In the genomic region with DNA sequence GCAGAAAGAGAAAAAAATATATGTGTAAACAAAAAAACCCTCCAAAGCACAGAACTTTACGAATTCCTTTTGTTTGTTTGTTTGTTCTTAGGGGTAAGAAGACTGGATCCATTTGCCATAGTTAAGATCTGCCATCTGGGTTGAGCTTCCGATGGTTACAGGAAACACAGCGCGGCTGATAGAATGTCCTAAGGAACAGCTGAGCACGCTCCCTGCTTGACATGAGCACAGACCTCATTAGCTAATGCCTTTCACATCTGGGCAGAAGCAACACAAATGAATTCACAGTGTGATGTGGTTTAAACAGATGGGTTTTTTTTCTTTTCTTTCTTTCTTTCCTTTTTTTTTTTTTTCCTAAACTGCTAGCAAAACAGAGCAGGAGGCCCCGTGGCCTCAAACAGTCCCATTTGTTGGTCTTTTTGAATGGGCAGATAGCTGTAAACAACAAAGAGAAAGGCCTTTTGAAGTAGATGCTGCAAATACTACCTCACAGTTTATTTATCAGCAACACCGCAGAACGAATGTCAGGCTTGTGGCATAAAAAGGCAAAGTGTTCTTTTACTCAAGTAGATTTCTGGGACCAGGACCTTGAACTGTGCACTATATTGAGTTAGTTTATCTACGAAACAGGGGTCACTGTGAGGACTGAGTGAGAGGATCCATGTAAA, we compare ENCODE assay signal across 11 mouse cellular contexts.
DNase-seq lines count a peak whose midpoint lies in the region; ATAC-seq and TF ChIP-seq lines count a peak whose summit lies in the region.
"Had no signal": no experiment of that assay in that cellular context is flagged by ENCODE, and none has a peak within 500 bp of the region (broad histone marks: within the 10 kb centered on the region; RNA-seq: fewer than 3 reads in every experiment).

No protein-coding gene starts in this region.

- no peaks in the 10 kb centered on the region for H3K9me3 ChIP-seq in heart, embryonic 12.5 days (replicated peaks)
- no peaks in the 10 kb centered on the region for H3K9me3 ChIP-seq in lung, embryonic 14.5 days (ENCODE audit: low read depth, low read length)
- H3K9me3 ChIP-seq: embryonic facial prominence, embryonic 13.5 days had no signal

- H3K4me2 ChIP-seq in heart, embryonic 12.5 days = no peak overlapping the region
- peak overlapping the region; percentile 2; the same call in 1 of the 2 replicates for H3K4me2 ChIP-seq in lung, embryonic 14.5 days
- H3K4me2 ChIP-seq: embryonic facial prominence, embryonic 13.5 days had no signal

- peak; percentile 96 for DNase-seq in heart, adult 11 months
- DNase-seq in lung, embryonic 14.5 days = peak; percentile 79
- DNase-seq in lung, postnatal 14 days = no peak
- peak; percentile 32 for DNase-seq in c-Kit-positive CD71-negative TER-119-negative erythroid progenitor cells, embryonic 14.5 days (ENCODE audit: low read depth)
- DNase-seq in frontal cortex, adult 2 months (ENCODE audit: extremely low spot score in 1 of 2, low spot score in 1 of 2) = no peak
- no peak for DNase-seq in cerebellum, adult 11-12 months
- DNase-seq: left cerebral cortex, postnatal 4 days had no signal

- 0 out of 2 replicates have a peak, but pooled peaks cover 6% of the 10 kb centered on the region for H3K4me1 ChIP-seq in heart, embryonic 12.5 days (replicated peaks)
- H3K4me1 ChIP-seq in lung, embryonic 14.5 days (ENCODE audit: insufficient read depth) = no peaks in the 10 kb centered on the region

- no peaks in the 10 kb centered on the region for H3K27me3 ChIP-seq in heart, embryonic 12.5 days (replicated peaks)
- H3K27me3 ChIP-seq in lung, embryonic 14.5 days (ENCODE audit: insufficient read depth, low read length) = no peaks in the 10 kb centered on the region
- H3K27me3 ChIP-seq: embryonic facial prominence, embryonic 13.5 days had no signal

- H3K9ac ChIP-seq in heart, embryonic 12.5 days = no peak overlapping the region
- H3K9ac ChIP-seq in lung, embryonic 14.5 days = no peak overlapping the region
- H3K9ac ChIP-seq: embryonic facial prominence, embryonic 13.5 days had no signal

- WGBS in heart, embryonic 12.5 days = 44% methylated on average over 9 of the region's 9 CpGs
- WGBS in lung, embryonic 14.5 days = 24% methylated on average over 9 of the region's 9 CpGs

- TF ChIP-seq CTCF in lung, embryonic 14.5 days (IDR thresholded peaks at IDR 0.05; ENCODE audit: low read depth) = no peak

- H3K4me3 ChIP-seq in heart, embryonic 12.5 days = no peak overlapping the region
- no peak overlapping the region for H3K4me3 ChIP-seq in lung, embryonic 14.5 days (ENCODE audit: low read depth, low read length)
- H3K4me3 ChIP-seq: embryonic facial prominence, embryonic 13.5 days; myocyte had no signal

- no peak overlapping the region for H3K27ac ChIP-seq in heart, embryonic 12.5 days (ENCODE audit: poor library complexity, severe bottlenecking)
- H3K27ac ChIP-seq in lung, embryonic 14.5 days (ENCODE audit: low read depth) = no peak overlapping the region
- H3K27ac ChIP-seq: embryonic facial prominence, embryonic 13.5 days had no signal

- H3K36me3 ChIP-seq in heart, embryonic 12.5 days = no peaks in the 10 kb centered on the region
- no peaks in the 10 kb centered on the region for H3K36me3 ChIP-seq in lung, embryonic 14.5 days (ENCODE audit: insufficient read depth)
- H3K36me3 ChIP-seq: embryonic facial prominence, embryonic 13.5 days had no signal

- no peak for ATAC-seq in heart, embryonic 12.5 days (ENCODE audit: insufficient number of reproducible peaks, low FRiP score)
- ATAC-seq in lung, embryonic 14.5 days (ENCODE audit: insufficient read depth) = peak; percentile 83; the same call in 1 of the 2 replicates
- ATAC-seq in megakaryocyte progenitor cell, adult 5-6 weeks (replicated peaks; ENCODE audit: poor library complexity) = peak; percentile 50

Comparison
In these comparisons a context has a peak if more than half of its experiments do, and no peak if none do; other contexts are left out.
1. DNase-seq: peak in heart, adult 11 months (single experiment), lung, embryonic 14.5 days (single experiment) and c-Kit-positive CD71-negative TER-119-negative erythroid progenitor cells, embryonic 14.5 days (single experiment); none in lung, postnatal 14 days (single experiment), frontal cortex, adult 2 months (0 of 2) and cerebellum, adult 11-12 months (single experiment).